Mouse (Mus musculus): ENCODE measurements around the gene Tgfbr3. TPM values are rescaled to one million over a fixed set of nuclear protein-coding genes. Genes with fewer than 3 reads are reported as not detected.

Tgfbr3 gene
- polyA plus RNA-seq, 1 experiment = 27.7 TPM

DNA sequence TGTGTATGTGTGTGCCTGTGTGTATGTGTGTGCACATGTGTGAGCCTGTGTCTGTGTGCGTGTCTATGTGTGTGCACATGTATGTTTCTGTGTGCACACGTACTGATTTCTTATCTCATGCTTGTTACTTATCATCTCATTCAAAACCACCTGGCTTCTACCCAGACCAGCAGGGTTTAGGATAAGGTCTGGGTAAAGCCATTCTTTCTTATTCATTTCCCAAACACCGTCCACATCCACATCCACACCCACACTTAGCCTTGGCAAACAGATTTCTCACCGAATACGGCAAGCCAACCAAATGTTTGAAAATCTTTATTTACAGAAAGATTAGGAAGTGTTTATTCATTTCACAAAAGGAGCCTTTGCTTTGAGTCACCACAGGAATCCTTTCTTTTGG lies 191.4 kb downstream of the Tgfbr3 start:
- Histone ChIP-seq H3K27me3 (replicated peaks; ENCODE audit: control insufficient read depth, insufficient read depth, low read length) (no peaks in the 10 kb centered on the region), H3K4me3 (ENCODE audit: insufficient read depth, low read depth, low read length) (no peak overlapping the region), H3K36me3 (ENCODE audit: control insufficient read depth, insufficient read depth, low read length) (no peaks in the 10 kb centered on the region), H3K27ac (ENCODE audit: insufficient read depth, low read depth, low read length) (no peak overlapping the region), H3K4me1 (ENCODE audit: control insufficient read depth, insufficient read depth, low read length) (peaks cover 13% of the 10 kb centered on the region)
- WGBS = 90% methylated on average over 5 of the region's 5 CpGs
- no peak for DNase-seq
- TF ChIP-seq CTCF (conservative IDR thresholded peaks at IDR 0.05; ENCODE audit: insufficient read depth, insufficient read length, low read depth, low read length) (no peak), POLR2A (IDR thresholded peaks at IDR 0.05; ENCODE audit: low read depth, low read length) (no peak)

DNA sequence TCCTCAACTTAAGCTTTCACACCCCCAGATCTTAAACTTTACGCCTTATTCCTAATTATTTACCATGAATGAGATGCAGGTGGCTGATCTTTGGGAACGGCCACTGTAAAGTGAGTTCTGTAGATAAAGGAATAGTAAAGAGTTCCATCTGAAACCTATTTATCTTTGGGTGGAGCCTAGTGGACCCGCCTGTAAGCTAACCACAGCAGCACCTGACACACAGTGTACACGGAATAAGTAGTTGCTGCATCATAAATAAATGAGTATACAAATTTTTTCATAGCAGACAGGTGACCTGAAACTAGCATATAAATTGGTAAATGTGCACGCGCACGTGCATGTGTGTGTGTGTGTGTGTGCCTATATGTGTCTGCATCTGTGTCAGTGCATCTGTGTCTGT lies 192.1 kb downstream of the Tgfbr3 start:
- 92% methylated on average over 7 of the region's 7 CpGs for WGBS
- Histone ChIP-seq H3K36me3 (ENCODE audit: control insufficient read depth, insufficient read depth, low read length) (no peaks in the 10 kb centered on the region), H3K4me3 (ENCODE audit: insufficient read depth, low read depth, low read length) (no peak overlapping the region), H3K27ac (ENCODE audit: insufficient read depth, low read depth, low read length) (no peak overlapping the region), H3K27me3 (replicated peaks; ENCODE audit: control insufficient read depth, insufficient read depth, low read length) (no peaks in the 10 kb centered on the region), H3K4me1 (ENCODE audit: control insufficient read depth, insufficient read depth, low read length) (peaks cover 13% of the 10 kb centered on the region)
- no peak for DNase-seq
- TF ChIP-seq CTCF (conservative IDR thresholded peaks at IDR 0.05; ENCODE audit: insufficient read depth, insufficient read length, low read depth, low read length) (no peak), POLR2A (IDR thresholded peaks at IDR 0.05; ENCODE audit: low read depth, low read length) (no peak)

DNA sequence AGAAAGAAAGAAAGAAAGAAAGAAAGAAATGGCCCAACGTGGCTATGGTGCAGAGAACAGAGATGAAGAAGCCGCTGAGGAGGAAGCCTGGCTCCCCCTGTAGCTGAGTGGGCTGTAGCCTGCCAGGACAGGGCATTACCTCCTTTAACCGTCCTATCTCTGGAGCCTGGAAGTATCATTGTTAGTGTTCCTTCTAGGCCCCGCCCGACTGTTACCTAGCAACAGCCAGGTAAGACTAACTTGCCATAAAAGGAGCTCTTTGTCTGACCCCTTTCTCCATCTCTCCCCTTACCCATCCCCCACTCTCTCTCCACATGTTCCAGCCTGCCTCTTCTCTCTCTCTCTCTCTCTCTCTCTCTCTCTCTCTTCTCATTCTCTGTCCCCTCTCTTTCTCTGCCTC lies 195.2 kb downstream of the Tgfbr3 start:
- no peak overlapping the region for H3K4me3 ChIP-seq (ENCODE audit: insufficient read depth, low read depth, low read length)
- no peak for TF ChIP-seq CTCF (conservative IDR thresholded peaks at IDR 0.05; ENCODE audit: insufficient read depth, insufficient read length, low read depth, low read length)
- H3K27ac ChIP-seq (ENCODE audit: insufficient read depth, low read depth, low read length) = no peak overlapping the region
- H3K36me3 ChIP-seq (ENCODE audit: control insufficient read depth, insufficient read depth, low read length) = no peaks in the 10 kb centered on the region
- DNase-seq = no peak
- H3K27me3 ChIP-seq (replicated peaks; ENCODE audit: control insufficient read depth, insufficient read depth, low read length) = no peaks in the 10 kb centered on the region
- peaks cover 2% of the 10 kb centered on the region for H3K4me1 ChIP-seq (ENCODE audit: control insufficient read depth, insufficient read depth, low read length)
- 74% methylated on average over 5 of the region's 5 CpGs for WGBS

DNA sequence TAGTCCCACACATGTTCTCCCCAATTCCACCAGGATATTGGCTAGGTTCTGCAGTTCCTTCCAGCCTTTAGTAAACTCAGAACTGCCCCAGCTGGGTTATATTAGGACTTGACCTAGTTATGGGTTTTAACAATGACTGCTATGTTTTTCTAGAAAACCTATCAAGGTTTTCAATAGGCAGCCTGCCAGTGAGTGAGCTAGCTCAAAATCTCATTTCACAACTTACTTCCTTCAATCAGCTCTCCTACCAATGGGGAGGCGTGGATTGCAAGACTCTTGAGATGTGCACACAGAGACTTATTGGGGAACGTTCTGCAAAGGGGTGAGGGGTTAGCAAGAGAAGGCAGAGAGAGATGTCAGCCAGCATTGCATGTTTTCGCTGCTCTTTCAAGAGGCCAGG lies 196.2 kb downstream of the Tgfbr3 start:
- Histone ChIP-seq H3K4me3 (ENCODE audit: insufficient read depth, low read depth, low read length) (no peak overlapping the region), H3K36me3 (ENCODE audit: control insufficient read depth, insufficient read depth, low read length) (no peaks in the 10 kb centered on the region), H3K4me1 (ENCODE audit: control insufficient read depth, insufficient read depth, low read length) (no peaks in the 10 kb centered on the region), H3K27me3 (replicated peaks; ENCODE audit: control insufficient read depth, insufficient read depth, low read length) (no peaks in the 10 kb centered on the region), H3K27ac (ENCODE audit: insufficient read depth, low read depth, low read length) (no peak overlapping the region)
- WGBS = 79% methylated on average over 3 of the region's 3 CpGs
- no peak for DNase-seq
- TF ChIP-seq CTCF (conservative IDR thresholded peaks at IDR 0.05; ENCODE audit: insufficient read depth, insufficient read length, low read depth, low read length) (no peak), POLR2A (IDR thresholded peaks at IDR 0.05; ENCODE audit: low read depth, low read length) (no peak)

DNA sequence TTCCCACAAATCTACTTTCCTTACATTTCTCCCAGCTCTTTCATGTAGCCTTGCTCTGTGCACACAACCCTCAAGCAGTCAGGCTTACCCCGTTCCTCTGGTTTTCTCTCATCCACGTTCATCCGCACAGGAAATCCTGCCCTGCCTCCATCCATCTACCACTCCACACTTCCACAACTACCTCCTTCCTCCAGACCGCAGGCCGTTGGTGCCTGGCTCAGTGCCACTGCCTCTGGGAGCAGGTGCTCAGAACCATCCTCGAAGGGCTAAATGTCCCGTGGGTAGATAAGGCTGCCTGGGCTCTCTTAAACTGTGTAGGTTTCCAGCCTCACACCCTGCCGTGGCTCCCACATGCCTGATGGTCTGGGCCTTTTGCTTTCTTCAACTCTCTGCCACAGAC lies 197.3 kb downstream of the Tgfbr3 start:
- 57% methylated on average over 8 of the region's 8 CpGs for WGBS
- TF ChIP-seq CTCF (conservative IDR thresholded peaks at IDR 0.05; ENCODE audit: insufficient read depth, insufficient read length, low read depth, low read length) (no peak), POLR2A (IDR thresholded peaks at IDR 0.05; ENCODE audit: low read depth, low read length) (no peak)
- no peaks in the 10 kb centered on the region for H3K4me1 ChIP-seq (ENCODE audit: control insufficient read depth, insufficient read depth, low read length)
- H3K4me3 ChIP-seq (ENCODE audit: insufficient read depth, low read depth, low read length) = no peak overlapping the region
- H3K27ac ChIP-seq (ENCODE audit: insufficient read depth, low read depth, low read length) = no peak overlapping the region
- H3K27me3 ChIP-seq (replicated peaks; ENCODE audit: control insufficient read depth, insufficient read depth, low read length) = no peaks in the 10 kb centered on the region
- no peak for DNase-seq
- H3K36me3 ChIP-seq (ENCODE audit: control insufficient read depth, insufficient read depth, low read length) = no peaks in the 10 kb centered on the region

DNA sequence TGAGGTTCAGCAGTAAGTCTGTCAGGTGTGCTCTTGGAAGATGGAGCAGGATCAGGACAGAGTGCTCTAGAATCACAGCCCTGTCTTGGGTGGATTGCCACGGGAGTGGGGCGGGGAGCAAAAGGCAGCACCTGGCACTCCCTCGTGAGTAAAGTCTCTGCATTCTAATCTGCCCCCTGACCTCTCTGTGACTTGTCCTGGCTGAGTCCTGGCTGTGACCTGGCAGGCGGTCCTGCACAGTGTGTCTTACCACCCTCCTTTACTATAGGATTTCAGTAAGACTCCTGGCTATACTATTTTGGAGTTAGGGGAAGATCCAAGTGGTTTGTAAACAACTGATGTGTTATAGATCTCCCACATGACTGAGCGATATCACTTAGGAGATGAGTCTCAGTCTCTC lies 199.5 kb downstream of the Tgfbr3 start:
- no peak for DNase-seq
- Histone ChIP-seq H3K36me3 (ENCODE audit: control insufficient read depth, insufficient read depth, low read length) (no peaks in the 10 kb centered on the region), H3K27ac (ENCODE audit: insufficient read depth, low read depth, low read length) (no peak overlapping the region), H3K27me3 (replicated peaks; ENCODE audit: control insufficient read depth, insufficient read depth, low read length) (no peaks in the 10 kb centered on the region), H3K4me1 (ENCODE audit: control insufficient read depth, insufficient read depth, low read length) (no peaks in the 10 kb centered on the region), H3K4me3 (ENCODE audit: insufficient read depth, low read depth, low read length) (no peak overlapping the region)
- 77% methylated on average over 5 of the region's 5 CpGs for WGBS
- TF ChIP-seq POLR2A (IDR thresholded peaks at IDR 0.05; ENCODE audit: low read depth, low read length) = no peak
- TF ChIP-seq CTCF (conservative IDR thresholded peaks at IDR 0.05; ENCODE audit: insufficient read depth, insufficient read length, low read depth, low read length) = no peak

DNA sequence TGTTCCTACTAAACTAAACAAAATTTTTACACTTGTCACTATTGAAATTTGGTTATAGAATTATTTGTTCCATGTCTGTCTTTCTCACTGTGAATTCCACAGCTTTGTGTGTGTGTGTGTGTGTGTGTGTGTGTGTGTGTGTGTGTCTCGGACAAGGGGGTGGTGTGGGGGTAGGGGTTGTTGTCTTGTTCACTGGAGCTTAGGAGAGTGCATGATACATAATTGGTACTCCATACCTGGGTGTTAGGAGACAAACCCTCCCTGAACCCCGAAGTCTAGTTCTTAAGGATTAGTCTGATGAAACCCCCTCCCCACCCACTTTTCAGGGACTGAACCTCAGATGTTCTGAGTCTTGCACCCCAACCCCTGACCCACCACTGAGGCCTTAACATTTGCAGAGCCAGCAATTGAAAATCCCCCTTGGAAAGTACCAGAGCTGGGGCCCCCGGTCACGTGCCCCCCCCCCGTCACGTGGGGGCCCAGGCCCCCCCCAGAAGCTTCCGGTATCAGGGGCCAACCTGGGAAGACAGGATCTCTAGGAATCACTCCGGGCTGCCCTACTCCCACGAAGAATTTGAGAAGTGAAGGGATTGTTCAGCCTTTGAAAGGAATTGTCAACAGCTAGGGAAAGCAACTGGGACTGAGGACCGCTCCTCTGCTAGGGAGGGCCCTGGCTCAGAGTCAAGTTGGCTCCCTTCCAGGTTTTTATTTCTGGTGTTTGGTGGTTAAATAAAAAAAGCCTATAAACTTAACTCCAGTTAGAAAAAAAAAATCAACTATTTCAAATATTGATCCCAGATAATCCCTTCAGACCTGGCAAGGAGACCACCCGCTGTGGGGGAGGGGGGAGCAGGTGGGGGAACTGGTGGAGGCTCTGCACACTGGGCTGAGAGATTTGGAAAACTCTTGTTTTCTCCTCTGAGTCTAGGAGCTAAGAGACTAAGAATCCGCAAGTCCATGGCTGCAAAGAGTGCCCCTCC lies 201.3 kb downstream of the Tgfbr3 start:
- Histone ChIP-seq H3K36me3 (ENCODE audit: control insufficient read depth, insufficient read depth, low read length) (no peaks in the 10 kb centered on the region), H3K27ac (ENCODE audit: insufficient read depth, low read depth, low read length) (peak overlapping the region; percentile 53), H3K4me1 (ENCODE audit: control insufficient read depth, insufficient read depth, low read length) (no peaks in the 10 kb centered on the region), H3K4me3 (ENCODE audit: insufficient read depth, low read depth, low read length) (no peak overlapping the region), H3K27me3 (replicated peaks; ENCODE audit: control insufficient read depth, insufficient read depth, low read length) (no peaks in the 10 kb centered on the region)
- DNase-seq = peak; percentile 86
- 18% methylated on average over 12 of the region's 12 CpGs for WGBS
- TF ChIP-seq CTCF (conservative IDR thresholded peaks at IDR 0.05; ENCODE audit: insufficient read depth, insufficient read length, low read depth, low read length) = no peak
- no peak for TF ChIP-seq POLR2A (IDR thresholded peaks at IDR 0.05; ENCODE audit: low read depth, low read length)

Measured in kidney, adult 2 months (tissue).